Mouse (Mus musculus) left cerebral cortex, postnatal 10 days (tissue): ENCODE measurements at regions not wholly inside any gene's neighbourhood (a gene's known extent, or its start where the extent isn't known, plus 50 kb on each side); places are given as distances from the start of the nearest gene placed in this dataset.

Experiments used
- DNase-seq, 2 experiments: peaks; one replicate each; pipeline ENCODE4 v3.0.0; 2021 to 2022; ENCODE audit warnings: low spot score in 2 of 2, mixed read lengths in 1 of 2; ENCODE audit errors: extremely low spot score in 1 of 2
- intact Hi-C: fragments of 180-260 bp; cut with DNase I; formaldehyde crosslinking; loops from one replicate; pipeline ENCODE4 v1.15.1; 2025

- no peak for DNase-seq
- intact Hi-C loops: no loop called here
These were observed 209.9 kb upstream of the Fggy start for GRCm38 (mm10) chr4:95347436-95347835.

- intact Hi-C loops: no loop called here
These were observed 208.7 kb upstream of the Fggy start for GRCm38 (mm10) chr4:95348405-95349123.

GRCm38 (mm10) chr4:95353894-95354319, 203.4 kb upstream of the Fggy start:
- intact Hi-C loops: no loop called here
- peak; percentile 13 to 63 for DNase-seq

More at GRCm38 (mm10) chr4:95348405-95349123, 208.7 kb upstream of the Fggy start:
- DNase-seq: no peak

GRCm38 (mm10) chr4:95358674-95359073, 198.6 kb upstream of the Fggy start:
- intact Hi-C loops: no loop called here
- DNase-seq: no peak

GRCm38 (mm10) chr4:95360336-95360967, 196.9 kb upstream of the Fggy start:
- intact Hi-C loops: no loop called here
- DNase-seq: no peak

- intact Hi-C loops: no loop called here
- DNase-seq: no peak
These were observed 192.8 kb upstream of the Fggy start for GRCm38 (mm10) chr4:95364376-95365082.

GRCm38 (mm10) chr4:95376386-95376785, 180.9 kb upstream of the Fggy start:
- DNase-seq: no peak
- intact Hi-C loops: no loop called here

GRCm38 (mm10) chr4:95377222-95378134, 179.8 kb upstream of the Fggy start:
- intact Hi-C loops: no loop called here
- no peak for DNase-seq

GRCm38 (mm10) chr4:95378645-95379044, 178.7 kb upstream of the Fggy start:
- no peak for DNase-seq

GRCm38 (mm10) chr4:95383216-95383892, 174.0 kb upstream of the Fggy start:
- DNase-seq: no peak
- intact Hi-C loops: no loop called here

More at GRCm38 (mm10) chr4:95378645-95379044, 178.7 kb upstream of the Fggy start:
- intact Hi-C loops: no loop called here

- DNase-seq: peak in 1 of 2 experiments; percentile 38
- intact Hi-C loops: no loop called here
These were observed 171.8 kb upstream of the Fggy start for GRCm38 (mm10) chr4:95385552-95385951.

- intact Hi-C loops: no loop called here
- DNase-seq: no peak
These were observed 171.3 kb upstream of the Fggy start for GRCm38 (mm10) chr4:95386021-95386420.

GRCm38 (mm10) chr4:95388556-95388955, 168.8 kb upstream of the Fggy start:
- DNase-seq: no peak
- intact Hi-C loops: no loop called here

- DNase-seq: no peak
- intact Hi-C loops: no loop called here
These were observed 167.7 kb upstream of the Fggy start for GRCm38 (mm10) chr4:95389647-95390046.

GRCm38 (mm10) chr4:95390549-95390948, 166.8 kb upstream of the Fggy start:
- intact Hi-C loops: no loop called here

GRCm38 (mm10) chr4:95395746-95396145, 161.6 kb upstream of the Fggy start:
- intact Hi-C loops: no loop called here
- DNase-seq: no peak

More at GRCm38 (mm10) chr4:95390549-95390948, 166.8 kb upstream of the Fggy start:
- no peak for DNase-seq

GRCm38 (mm10) chr4:95398301-95398700, 159.0 kb upstream of the Fggy start:
- intact Hi-C loops: no loop called here
- no peak for DNase-seq

- DNase-seq: no peak
- intact Hi-C loops: no loop called here
These were observed 155.0 kb upstream of the Fggy start for GRCm38 (mm10) chr4:95402273-95402672.
